Mouse (Mus musculus) embryonic fibroblast, embryonic 13.5 days (primary cell): ENCODE results near the gene 1110051M20Rik.

Experiments used
- CTCF ChIP-seq: IDR thresholded peaks from 2 replicates; pipeline ENCODE4 v1.5.1; 2011; ENCODE audit warnings: mild to moderate bottlenecking, control low read depth, low read length, moderate library complexity, borderline replicate concordance; ENCODE audit not compliant: insufficient read depth
- POLR2A ChIP-seq: IDR thresholded peaks from 2 replicates; pipeline ENCODE4 v1.6.1; 2011; ENCODE audit warnings: low read depth, mild to moderate bottlenecking, control low read depth, low read length, moderate library complexity

- TF ChIP-seq POLR2A (no peak), CTCF (no peak)
Observed at GRCm38 (mm10) chr2:91440686-91441085, 3.8 kb downstream of the 1110051M20Rik start.
